Mouse (Mus musculus): Measurements from ENCODE around the gene Crim1.

The Crim1 gene

DNA sequence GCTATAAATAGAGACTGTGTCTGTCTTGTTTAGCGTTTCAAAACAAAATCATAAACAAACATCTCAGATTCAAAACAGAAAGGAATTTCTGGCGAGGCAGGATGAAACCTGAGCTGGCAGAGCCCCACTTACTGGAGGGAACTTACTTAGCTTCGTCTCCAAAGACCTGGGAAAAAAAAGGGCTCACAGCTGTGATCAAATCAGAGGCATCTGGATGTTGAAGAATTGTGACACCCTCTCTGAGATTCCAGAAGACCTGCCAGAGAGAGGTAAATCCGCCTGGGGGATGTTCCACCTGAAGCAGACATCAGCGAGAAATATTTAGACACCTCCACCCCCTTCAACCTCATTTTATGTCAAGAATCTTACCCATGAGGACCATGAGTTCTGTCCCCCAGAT lies 11.8 kb downstream of the Crim1 start:
- no peak for DNase-seq

DNA sequence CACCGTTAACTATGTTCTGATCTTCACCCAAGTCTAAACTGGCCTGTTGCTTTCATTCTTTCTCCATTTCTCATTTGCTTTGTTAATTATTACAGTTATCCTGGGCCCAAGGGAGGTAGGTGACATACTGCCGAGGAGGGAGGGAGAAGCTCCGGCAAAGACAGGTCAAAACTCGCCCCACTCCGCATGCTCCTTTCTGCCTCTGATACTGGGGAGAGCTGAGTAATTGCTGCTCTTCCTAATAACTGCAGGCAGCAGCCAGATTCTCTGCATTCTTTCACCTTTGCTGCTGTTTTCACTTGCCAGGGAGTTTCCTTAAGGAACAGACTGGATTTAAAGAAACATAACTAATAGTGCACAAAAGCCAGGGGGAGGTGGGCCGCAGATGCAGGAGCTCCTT lies 13.1 kb downstream of the Crim1 start:
- no peak for DNase-seq

DNA sequence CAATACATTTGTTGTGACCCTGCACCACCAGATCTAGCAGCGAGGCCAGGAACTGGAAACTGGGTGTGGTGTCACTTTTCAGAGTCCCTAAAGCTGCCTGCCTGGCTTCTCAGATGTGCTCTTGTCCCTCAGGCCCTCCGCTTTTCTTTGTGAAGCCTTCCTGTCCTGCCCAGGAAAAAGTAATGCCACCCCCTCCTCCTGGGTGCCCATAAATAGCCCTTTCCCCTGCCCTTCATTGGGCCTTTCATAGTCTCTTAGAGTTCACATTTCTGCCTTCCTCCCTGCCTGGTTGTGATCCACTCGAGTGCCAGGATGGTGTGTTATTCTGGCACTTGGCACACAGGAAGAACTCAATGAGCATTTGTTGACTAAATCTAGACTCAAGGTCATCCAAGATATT lies 16.5 kb downstream of the Crim1 start:
- peak; percentile 49 for DNase-seq

DNA sequence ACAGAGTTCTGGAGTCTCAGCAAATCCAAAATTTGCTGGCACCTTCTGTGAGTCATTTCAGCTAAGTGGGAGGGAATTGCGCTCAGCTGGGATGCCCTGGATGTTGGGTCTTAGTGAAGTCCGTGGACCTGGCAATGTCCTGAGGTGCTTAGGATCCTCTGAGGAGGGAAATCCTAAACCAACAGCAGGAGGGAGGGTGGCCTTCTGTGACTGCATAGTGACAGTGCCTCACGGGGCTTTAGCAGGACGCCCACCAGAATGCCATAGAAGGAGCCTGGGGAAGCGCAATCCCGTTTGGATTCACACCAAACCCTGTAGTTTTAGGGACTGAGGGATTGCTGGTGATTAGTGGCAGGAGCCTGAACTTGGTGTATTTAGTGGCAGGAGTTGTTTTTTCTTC lies 17.4 kb downstream of the Crim1 start:
- no peak for DNase-seq

DNA sequence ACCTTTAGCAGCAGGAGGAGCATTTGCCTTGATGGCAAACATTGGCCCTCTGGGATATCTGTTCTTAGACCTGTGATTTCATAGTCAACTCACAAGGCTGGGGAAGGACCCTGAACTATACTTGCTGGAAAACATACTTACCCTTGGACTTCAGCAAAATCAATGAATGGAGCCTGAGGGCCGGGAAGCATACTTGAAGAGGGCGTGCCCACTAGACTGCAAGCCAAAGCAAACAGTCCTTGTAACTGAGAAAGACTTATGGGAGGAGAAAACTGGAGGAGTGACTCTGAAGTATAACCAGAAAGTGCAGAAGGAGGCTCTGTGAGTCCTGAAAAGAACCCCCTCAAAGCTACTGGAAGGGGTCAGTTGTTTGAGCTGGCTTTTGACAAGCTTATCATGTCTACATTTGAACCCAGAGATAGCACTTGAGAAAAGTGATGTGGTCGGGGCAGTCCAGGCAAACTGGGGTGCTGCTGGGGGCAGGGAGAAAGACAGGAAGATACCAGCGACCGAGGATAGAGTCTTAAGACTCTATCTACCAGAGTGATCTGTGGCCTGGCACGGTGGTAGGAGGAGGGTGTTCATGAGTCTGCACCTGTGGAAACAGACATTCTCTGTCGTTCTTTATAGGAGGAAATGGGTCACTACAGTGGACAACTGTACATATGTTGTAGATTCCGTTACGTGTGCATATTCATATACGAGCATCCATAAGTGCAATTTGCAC lies 18.6 kb downstream of the Crim1 start:
- DNase-seq, result peak; percentile 82

DNA sequence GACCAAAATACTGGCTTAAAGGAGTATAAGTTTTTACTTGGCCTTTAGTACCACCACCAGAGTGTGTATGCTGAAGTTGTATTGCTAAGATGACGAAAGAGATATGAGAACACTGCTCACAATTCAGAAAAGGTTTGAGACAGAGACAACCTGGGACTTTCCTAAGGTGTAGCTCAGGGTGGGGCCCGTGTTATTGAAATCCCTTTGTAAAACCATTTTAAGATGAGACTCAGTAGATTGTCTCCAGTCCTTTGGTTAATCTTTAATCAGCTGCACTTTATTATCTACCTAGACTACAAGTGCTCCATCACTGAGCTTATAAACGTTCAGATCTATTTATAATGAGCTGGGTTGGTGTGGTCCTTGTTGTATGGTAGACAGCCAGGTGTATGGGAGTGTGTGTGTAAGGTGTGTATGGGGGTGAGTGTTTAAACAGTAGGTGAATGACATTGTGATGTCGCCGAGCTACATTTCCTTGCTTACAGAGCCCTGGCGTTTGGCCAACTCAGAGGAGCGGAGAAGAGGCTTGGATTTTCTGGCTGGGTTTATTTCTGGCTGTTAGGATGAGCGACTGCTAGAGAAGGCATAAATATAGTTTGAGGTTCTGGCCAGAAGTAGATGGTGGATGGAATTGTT lies 21.1 kb downstream of the Crim1 start:
- peak; percentile 51 for DNase-seq

DNA sequence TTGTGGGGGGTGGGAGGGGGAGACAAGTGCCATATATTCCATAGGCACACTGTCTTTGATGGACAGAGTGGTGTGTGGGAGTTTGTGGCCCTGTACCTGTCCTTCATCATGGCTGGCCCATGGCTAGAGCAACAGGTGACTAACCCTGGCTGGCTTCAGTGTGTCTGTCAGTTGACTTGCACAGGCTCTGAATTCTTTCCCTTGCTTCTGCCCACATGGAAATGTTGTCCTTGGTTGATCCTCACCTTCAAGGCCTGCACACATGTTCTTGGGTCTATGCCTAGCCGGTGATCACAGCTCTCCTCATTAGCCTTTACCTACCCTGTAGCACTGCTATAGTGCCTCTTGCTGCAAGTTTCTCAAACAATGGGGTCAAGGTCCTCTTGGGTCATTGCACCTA lies 21.8 kb downstream of the Crim1 start:
- DNase-seq, result no peak

DNA sequence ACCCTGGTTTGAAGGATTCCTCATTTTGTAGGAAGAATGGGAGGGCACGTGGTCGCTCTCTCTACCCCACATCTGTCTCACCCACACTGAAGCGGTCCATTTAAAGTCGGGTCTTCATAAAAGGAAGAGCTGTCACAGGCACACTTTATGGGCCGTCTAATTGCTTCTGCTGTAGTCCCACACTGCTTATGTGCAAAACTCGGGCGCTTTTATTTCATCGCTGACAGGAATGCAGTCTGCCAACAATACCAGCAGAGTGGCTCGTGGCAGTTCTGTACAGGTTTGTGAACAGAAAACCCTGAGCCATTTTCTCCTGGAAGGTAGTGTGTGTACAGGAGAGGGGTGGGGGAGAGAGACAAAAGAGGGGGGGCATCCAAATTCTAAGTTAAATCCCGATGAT lies 23.9 kb downstream of the Crim1 start:
- DNase-seq, result no peak

DNA sequence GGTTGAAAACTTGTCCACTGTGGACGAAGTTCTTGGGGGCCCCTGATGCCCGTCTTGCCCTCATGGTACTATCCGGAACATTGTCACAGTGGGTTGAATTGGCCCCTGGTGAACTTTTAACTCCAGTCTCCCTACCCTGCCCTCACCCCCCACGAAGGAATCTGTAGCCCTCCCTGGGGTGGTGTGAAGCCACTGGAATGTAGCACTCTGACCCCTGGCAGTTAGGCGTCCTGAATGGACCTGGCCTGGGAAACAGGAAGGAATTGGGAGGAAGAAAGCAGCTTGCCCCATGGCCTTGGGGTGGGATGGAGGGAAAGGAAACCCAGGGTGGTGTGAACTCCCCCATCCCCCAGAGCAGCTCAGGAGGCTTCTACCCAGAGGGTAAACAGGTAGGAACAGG lies 25.5 kb downstream of the Crim1 start:
- peak; percentile 39 for DNase-seq

DNA sequence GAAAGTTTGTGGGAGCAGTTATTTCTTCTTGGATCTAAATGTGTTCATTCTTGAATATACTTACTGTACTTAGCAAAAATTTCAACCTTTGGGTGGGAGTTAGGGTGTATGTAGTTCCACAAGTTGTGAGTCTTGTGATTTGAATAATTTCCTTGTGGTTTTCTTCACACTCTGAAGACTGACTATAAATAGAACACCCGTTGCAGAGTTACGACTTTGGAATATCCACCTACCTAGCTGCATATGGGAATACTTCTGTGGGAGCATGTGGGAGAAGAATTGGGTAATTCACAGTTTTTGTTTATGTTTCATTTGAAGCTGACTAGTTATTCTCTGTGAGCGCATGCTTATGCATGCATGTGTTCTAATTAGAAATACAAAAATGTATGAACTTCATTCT lies 27.2 kb downstream of the Crim1 start:
- no peak for DNase-seq

DNA sequence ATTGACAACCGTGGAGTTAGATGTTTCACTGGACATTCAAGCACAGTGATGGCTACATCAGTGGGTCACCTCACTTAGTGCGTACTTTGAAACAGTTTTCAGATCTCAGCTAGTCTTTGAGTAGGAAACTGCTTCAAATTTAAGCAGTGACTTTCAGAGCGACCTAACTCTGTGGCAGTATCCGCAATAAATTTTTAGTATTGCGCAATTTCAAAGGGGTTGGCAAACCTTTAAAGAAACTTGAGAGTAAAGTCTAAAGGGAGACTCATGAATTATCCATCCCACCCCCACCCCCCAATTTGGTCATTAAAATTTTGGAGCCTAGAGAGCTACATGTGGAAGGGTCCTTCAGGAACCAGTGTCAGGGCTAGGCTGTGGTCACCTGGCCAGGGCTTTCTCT lies 31.5 kb downstream of the Crim1 start:
- no peak for DNase-seq

DNA sequence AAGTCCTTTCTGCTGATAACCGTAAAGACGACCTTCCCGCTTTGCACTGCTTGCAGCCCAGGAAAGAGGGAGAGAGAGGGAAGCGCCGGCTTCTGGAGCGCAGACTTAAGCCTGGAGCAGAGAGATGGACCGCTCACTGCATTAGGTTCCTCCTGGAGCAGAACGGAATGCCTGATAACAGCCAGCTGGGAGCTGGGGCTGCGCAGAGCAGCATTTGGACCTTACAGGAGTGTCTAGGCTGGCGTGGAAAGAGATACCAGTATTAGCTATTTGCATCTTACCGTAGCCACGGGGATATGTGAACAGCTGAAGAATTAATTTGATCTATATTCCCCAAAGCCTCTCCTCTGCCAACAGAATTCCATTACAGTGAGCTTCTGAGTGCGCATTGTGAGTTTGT lies 32.7 kb downstream of the Crim1 start:
- DNase-seq, result no peak

DNA sequence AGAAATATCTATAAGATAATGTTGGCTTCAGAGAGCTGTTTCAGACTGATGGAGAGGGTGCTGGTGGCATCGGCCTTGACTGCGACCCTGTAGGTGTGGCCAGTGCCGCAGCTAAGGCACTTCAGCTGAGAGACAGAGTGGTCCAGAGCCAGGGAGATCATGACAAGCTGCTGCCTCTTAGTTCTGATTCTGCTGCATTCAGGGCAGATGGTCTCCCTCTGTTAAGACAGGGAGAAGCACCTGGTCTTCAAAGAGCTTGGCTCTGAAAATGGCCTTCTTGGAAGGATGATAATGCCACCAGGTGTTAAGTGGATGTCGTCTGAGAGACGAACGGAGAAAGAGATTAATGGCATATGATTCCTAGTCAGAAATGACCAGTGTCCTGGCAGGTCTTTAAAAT lies 33.8 kb downstream of the Crim1 start:
- no peak for DNase-seq

DNA sequence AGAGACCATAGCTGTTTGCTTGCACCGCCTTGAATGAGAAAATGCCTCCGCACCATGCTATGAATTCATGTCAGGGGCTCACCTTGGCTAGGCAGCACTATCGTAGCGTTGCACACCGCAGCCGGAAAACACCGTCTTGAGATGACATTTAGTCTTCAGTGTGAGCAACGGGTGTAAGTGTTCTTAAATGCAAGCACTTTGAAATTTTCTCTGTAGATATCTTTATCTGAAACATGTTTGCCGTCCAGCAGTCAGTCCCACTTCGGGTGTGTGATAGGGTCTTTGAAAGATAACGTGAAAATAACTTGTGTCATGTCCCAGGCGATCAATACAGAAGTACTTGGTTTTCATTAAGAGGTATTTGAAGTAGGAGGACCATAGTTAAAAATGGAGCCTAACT lies 36.1 kb downstream of the Crim1 start:
- no peak for DNase-seq

DNA sequence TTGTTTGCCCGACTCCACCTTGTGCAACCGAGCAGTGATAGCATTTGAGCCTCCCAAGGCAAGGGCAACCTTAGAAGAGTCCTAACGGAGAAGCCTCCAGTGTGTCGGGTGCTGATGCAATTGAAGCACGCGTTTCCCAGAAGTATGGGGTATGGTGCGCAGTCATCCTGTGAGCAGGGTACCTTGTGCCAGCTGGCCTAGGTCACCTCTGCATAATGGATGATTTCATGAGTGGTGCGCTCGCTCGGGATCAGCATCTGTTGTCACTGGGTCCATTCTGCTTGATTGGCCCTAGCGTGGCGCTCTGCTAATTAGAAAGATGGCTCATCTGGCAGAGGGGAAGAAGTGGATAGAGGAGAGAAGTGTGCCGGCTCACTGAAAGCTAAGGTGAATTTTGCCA lies 37.9 kb downstream of the Crim1 start:
- DNase-seq, result no peak

DNA sequence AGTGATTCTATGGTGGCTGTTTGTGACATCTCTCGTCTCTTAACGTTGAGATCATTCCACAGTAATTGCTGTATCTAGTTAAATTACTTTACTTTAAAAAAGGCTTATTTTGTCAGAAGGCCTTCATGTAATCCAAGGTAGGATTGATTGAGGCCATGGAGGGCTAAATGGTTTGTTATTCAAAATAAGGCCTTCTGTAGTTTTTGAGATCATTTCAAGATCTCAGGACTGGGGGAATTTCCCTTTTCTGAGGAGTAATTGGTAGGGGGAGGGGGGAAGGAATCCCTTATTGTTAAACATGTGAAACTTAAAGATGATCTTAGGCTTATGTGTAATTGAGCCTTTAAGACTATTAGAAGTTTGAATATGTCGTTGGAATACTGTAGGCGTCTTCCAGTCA lies 40.1 kb downstream of the Crim1 start:
- no peak for DNase-seq

DNA sequence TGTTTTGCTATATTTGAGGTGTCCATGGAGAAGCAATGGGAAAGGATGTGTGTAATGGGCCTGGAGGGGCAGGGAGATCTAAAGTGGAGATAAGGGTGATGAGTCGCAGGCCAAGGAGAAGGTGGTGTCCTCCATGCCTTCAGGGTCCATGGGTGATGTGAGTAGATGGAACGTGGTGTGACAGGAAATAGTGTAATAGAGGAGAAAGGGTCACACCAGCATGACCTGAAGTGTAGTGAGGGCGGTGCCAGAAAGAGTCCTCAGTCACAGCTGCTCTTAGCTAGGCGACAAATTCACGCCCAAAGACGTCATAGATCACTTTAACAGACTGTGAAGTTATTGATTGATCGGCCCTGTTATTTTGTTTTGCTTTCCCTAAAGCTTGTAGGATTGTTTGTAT lies 41.2 kb downstream of the Crim1 start:
- no peak for DNase-seq

DNA sequence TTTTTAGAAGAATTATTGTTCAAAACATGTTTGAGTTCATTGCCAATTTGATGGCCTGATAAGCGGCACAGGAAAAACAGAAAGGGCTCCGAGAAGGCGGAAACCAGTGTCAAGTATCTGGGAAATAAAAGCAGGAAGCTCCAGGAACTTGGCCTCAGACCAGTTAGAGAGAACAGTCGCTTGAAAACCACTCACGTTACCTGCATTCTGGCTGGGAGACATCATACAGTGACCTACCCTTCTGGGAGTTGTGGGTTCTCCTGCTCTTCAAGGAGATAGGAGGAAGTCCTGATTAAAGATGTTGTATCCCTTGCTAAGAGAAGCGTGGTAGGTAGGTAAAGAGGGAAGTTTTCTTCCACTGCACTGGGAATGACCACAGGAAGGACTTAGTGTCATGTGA lies 44.7 kb downstream of the Crim1 start:
- DNase-seq, result peak; percentile 56

DNA sequence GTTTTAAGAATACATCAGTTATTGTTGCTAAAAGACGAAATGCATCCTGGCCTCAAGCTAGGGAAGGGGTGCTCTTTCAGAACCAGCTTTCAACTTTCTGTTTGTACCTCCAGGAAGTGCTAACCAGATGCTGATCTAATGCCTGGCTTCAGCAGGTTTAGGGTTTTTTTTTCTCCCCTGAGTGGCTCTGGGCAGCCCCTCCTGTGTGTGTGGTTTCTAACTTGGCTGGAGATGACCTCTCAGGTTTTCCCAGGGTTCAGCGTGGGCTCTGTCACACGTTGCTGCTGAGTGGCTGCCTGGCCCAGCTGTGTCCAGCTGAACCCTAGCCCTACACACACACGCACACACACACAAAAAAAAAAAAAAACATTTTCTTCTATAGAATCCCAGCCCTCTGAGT lies 45.4 kb downstream of the Crim1 start:
- no peak for DNase-seq

DNA sequence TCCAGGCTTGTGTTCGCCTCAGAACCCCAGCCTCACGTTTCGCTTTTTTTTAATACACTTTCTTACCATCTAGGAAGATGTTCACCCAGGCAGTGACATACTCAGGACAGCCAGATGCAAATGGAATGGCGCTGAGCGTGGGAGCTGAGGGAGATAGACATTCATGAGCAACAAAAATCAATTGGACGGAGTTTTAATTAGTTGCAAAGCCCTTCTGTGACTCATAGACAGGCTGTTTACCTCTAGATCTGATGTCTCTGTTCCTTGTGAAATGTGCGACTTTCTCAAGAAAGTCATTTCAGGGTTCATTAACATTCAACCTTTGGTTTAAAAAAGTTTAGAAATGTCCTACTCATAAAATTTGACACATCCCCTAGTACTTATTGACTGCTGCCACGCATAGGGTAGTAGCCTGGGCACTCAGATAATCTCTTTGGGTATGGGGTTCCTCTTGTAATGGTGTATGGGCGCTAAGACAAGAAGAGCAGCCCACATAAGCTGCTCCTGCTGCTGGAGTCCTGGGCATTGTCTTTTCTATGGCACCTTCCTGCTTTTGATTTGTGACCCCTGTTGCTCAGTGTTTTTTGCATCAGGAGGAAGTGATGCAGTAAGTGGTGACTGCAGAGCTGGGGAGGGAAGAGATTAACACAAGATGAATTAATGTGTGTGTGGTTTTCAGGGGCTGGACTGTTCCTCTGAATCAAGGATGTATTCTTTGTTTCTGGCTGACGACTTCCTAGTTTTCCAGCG lies 46.8 kb downstream of the Crim1 start:
- peak; percentile 52 for DNase-seq

DNA sequence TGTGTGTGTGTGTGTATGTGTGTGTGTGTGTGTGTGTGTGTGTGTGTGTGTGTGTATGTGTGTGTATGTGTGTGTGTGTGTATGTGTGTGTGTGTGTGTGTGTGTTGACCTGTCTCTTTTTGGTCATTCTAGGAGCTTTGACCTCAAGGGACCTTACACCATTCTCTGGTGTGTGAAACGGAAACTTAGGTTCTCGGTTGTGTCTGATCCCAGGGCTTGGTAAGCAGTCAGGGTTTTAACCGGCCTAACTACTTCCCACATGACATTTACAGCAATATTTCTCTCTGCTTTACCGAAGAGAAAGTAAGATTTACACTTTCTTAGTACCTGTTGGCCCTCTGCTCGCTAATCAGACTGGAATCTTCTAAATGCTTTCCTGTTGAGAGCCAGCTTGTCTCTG lies 48.1 kb downstream of the Crim1 start:
- DNase-seq, result no peak

DNA sequence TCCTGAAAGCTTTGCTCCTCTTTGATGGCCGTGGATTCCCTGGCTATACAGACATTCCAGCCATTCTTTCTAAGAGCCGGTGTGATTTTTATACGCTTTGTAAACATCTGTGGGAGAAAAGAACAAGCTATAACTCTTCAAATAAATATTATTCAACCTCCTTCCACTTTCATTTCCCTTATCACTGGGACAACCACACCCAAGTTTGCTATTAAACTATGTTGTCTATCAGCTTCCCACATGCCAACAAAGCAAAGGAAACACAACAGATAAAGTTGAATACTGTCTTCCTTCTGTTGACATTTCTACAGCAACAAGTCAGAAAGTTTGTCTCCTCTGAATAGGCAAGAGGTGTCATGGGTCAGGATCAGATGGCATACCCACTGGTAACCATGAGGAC lies 48.9 kb downstream of the Crim1 start:
- DNase-seq, result peak; percentile 52

DNA sequence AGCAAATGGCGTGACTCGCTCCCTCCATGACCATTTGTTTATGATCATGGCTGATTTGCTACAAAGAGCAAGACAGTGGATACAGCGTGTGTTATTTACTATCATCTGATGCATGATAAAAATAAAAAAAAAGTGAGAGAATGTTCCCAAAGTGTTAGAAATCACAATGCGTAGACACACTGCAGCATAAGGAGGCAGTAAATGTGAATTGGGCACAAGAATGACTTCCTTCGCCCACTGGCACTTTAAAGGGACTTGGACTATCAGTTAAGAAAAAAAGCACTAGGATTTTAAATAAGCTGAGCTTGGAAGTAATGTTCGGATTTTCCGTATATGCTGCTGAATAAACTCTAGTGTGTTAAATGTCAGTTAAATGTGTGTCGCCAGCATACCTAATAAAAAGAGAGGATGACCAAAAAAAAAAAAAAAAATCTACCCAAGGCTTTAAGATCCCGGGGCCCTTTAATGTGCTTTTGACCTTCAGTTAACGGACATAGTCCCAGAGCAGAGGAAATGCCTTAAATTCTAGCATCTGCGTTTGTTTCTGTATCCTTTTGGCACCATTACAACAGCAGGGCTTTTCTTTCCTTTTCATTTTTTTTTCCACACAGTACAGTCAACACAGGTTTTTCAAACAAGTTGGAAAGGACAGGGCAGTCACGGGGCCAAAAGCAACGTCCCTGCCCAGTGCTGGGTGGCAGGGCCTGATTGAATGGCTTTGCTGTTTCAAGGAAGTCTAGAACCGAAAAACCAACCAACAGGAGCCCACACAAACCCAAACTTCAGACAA lies 50.3 kb downstream of the Crim1 start:
- DNase-seq, result peak; percentile 63
